Mouse (Mus musculus): Measurements from ENCODE around the gene Tnni1.

- TF ChIP-seq CTCF (IDR thresholded peaks at IDR 0.05; ENCODE audit: low read depth, low read length) (peak; percentile 74), POLR2A (IDR thresholded peaks at IDR 0.05; ENCODE audit: extremely low read depth, insufficient read depth, low read length) (no peak)
Measured at GRCm38 (mm10) chr1:135850722-135851512, 71.7 kb downstream of the Tnni1 start.
